In genomic region chr5:76143356-76143755, GRCm38 (mm10) we compare ENCODE assay signal across 6 mouse cellular contexts.
"Had no signal": no experiment of that assay in that cellular context is flagged by ENCODE, and none has a peak within 500 bp of the region (broad histone marks: within the 10 kb centered on the region; RNA-seq: fewer than 3 reads in every experiment).

No protein-coding gene starts in this region.

- DNase-seq: liver, postnatal 0 days; lung, adult 2 months; lung, postnatal 14 days; right cerebral cortex, postnatal 14 days; thymus, postnatal 14 days; thymus, postnatal 36 days had no signal
